Mouse (Mus musculus) cerebellum, adult 11-12 months (tissue): ENCODE data around the gene Hoxa13.

Experiments
- DNase-seq: peaks from one replicate; pipeline ENCODE4 v3.0.0; 2022

Hoxa13 gene

DNA sequence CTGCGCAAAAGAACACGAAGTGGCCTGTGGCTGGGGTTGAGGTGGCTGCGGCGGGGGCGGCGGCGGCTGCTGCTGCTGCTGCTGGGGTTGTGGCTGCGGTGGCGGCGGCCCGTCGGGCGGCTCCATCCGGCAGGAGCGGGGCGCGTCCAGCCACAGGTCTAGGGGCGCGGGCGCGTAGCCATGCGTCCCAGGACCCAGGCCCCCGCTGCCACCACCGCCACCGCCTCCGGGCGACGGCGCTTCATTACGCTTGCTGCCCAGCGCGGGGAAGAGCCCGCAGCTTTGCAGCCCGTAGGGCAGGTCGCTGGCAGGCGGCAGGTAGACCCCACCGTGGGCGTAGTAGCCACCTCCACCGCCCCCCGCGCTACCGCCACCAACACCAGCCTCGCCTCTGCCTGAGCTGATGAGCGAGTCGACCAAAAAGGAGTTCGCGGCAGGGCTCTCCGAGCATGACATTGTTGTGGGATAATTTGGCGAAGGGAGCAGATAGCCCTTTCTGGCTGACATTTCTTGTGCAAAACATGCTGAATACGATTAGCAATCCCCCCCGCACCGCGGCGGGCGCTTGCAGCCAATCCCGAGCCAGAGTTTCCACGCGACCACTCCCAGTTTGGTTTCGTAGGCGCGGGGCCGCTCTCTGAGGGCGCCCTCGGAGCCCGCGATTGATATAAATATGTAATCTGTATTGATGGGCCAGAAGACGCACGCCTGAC, 26.1 kb downstream of the Hoxa13 start:
- DNase-seq: no peak

DNA sequence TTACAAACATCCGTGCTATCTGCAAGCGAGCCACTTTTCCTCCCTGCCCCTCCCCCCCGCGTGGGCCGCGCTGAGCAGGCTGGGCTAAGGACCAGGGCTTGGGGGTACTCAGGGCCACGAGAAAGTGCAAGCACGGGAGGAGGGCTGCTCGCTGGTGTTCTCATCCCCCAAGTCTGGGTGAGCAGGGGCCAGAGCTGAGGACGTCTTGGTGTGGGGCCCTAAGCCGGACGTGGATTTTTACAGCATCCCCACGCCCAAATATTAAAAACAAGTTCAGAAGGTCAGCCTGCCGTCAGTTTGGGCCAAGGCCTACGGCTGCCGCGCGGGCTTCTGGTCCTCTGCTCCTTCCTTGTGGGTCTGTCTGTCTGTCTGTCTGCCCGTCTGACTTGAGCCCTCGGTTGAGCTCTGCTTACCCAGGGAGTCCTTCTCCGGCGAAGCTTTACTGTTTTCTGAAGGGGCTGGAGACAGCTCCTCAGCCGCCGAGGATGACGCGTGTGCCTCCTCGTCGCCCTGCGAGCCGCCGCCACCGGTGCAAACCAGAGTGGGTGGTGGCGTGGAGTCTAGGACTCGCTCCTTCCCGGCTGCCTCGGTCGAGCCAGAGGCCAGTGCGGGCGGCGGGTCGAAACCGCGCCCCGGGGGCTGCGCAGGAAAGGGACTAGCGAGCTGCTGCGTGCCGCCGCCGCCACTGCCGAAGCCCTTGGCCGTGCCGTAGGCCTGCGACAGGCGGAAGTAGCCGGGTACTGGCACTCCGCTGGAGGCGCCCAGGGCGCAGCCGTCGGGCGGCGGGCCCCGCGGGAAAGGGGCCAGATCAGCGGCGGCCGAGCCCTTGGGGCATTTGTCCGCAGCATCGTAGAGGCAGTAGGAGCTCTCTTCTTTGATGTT, 26.9 kb downstream of the Hoxa13 start:
- DNase-seq: no peak

DNA sequence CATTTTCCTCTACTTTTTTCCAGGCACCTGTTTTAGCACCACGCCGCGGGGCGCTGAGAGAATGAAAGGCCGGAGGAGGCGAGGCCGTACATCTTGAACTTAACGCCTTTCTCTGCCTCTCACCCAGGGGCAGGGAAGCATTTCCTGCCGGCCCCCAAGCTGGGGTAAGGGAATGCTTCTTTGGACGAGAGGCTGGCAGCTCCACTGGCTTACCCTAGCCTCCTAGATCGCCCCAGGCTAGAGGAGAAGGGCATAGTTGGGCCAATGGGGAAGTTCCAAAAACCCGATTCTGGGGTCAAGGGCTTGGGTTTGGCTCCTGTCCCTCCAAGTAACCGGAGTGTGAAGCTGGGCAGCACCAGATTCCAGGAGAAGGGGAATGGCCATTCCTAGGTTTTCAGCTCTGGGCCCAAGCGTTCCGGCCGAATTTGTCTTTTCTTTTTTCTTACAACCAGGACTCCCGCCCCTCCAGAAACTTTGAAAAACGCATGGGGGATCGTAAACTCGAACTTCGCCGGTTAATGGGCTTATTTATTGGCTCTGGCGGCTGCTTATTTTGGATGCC, 27.6 kb downstream of the Hoxa13 start:
- no peak for DNase-seq

DNA sequence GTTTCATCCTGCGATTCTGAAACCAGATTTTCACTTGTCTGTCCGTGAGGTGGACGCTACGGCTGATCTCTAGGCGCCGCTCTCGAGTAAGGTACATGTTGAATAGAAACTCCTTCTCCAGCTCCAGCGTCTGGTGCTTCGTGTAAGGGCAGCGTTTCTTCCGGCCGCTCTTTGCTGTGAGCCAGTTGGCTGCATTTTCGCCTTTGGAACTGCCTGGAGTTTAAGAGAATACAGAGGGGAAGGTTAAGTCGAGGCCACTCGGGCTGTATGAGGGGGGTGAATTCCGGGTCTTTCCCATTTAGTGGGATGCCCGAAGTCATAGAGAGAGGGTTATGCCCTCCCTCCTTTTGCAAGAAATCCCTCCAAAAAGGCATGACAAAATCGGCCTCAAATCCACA, 28.1 kb downstream of the Hoxa13 start:
- no peak for DNase-seq

DNA sequence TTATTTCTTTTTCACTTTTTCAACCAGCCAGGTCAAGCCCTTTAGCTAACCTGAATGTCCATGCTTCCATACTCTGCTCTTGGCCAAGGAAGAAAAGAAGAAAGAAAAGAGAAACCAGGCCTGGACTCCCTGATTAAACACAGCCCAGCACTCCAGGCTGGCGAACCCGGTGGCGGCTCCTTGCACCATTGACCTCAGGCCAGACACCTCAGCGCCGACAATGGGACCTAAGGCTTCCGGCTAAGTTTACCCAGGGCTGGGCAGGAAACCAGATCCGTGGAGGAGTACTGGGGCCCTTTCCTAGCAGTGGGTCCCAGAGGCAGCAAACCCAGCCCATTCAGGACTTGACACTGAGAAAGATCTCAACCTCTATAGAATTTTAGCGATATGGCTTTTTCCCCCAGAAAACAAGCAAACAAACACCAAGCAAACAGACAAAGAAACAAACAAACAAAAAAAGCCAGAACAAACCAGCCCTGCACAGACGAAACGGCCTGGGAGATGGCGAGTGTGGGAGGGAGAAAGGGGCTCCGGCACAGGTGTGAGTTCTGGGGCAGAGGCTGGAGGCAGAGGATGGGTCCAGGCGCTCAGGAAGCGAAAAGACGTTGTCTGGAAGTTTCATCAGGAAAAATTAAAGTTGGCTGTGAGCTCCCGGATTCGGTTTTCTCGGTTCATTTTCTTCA, 28.7 kb downstream of the Hoxa13 start:
- DNase-seq: no peak

DNA sequence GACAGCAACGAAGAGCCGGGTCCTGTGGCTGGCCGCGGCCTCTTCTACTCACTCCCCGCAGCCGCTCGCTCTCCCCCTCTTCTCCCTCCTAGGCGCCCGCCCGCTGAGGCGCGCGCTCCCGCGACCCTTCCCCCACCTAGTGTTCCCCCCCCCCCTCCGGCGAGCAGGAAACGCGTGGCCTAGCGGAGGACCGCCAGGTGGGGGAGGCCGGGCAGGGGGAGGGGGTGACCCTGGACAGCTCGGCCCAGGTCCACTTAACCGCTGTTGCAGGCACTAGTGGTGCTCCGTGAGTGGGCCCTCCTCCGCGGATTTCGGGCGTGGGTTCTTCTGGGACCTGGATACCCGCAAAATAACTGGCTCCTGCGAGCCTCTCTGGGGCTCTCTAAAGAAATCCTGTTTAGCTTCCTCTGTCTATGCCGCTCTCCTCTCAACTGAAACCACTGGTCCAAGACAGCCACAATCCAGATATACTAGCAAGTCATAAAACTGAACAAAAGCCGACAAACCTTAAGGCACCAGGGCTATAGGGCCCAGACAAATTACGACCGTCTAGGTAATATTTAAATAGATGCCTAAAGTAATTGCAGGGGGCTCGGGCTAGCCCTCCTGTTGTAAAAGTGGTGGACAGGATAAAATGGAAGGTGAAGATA, 30.0 kb downstream of the Hoxa13 start, which contains the start of gene Hoxa9:
Gene Hoxa9 (minus strand): TSS at position 574 of the 650 bp plus-strand sequence.
- DNase-seq: no peak

DNA sequence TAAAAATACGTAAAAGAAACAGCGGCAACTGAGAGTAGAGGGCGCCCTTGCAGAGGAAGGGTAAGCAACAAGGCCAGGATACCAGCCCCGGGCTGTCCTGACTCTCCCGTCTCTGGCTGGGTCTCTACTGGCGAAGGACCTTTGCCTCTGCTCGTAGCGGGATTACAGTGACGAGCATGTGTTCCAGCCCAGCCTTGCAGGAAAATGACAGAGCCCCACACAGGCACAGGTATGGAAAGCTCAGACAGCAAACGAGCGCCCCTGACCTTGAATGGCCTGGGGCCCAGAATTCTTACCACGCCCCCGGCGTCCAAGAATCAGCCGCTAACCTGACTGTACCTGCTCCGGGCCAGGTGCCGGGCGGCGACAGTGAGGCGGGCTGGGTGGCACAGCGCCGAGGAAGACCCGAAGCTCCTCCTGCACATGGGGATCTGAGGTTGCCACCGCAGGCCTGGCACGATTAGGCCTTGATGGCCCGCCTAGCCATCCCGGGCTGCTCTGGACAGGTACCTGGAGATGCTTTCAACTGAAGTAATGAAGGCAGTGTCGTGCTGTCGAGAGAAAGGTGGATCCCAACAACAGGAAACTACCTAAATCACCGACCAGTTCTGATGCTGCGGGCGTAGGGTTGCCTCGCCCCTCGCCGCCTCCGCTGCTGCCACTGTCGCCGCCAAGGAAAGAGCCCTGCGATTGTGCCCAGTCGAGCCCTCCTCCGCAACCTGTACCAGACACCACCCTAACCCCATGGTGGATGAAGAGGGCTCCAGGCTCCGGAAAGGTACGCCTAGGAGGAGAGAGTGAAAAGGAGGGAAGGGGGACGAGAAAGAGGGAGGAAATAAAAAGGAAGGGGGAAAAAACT, 30.9 kb downstream of the Hoxa13 start:
- DNase-seq: no peak

DNA sequence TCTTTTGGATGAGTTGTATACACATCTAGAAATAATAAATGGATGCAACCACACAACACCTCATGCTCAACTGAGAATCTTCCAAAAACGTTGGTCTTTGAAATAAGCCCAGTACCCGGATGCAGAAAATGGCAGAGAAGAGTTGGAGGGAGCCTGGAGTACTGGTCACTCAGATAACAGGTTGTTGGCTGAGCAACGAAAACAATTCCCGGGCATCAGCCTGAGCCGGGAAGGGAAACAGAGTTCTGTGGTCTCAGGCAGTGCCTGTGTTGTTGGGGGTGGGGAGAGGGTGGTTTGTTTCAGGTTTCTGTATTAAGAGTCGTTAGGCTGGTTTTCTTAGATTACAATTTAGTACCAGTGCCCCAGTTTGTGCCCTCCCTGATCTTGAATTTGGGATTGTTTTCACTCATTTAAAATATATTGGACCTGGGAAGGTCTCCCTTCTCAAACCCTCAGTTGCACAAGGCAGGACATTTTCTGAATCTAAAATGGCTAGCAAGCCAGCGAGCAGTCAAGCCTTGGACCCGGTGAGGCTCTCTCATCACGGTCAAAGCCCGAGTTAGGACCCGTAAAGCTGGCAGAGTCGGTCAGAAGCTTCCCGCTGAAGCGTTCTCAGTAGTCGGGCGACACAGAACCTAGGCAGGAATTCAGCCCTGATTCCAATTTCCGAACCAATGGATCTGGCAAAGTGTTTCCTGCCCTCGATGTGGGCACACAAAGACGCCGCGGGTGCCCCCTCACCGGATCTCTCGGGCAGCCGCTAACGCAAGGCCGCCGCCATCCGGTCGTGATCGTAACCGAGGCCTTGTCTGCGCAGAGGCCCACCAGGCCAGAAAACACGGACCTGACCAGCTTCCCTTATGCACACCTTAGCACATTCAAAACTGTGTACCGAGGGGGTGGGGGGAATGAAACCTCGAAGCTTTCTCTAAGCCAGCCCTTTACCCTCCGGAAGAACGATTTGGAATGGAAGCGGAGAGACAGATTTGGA, 31.9 kb downstream of the Hoxa13 start:
- no peak for DNase-seq

DNA sequence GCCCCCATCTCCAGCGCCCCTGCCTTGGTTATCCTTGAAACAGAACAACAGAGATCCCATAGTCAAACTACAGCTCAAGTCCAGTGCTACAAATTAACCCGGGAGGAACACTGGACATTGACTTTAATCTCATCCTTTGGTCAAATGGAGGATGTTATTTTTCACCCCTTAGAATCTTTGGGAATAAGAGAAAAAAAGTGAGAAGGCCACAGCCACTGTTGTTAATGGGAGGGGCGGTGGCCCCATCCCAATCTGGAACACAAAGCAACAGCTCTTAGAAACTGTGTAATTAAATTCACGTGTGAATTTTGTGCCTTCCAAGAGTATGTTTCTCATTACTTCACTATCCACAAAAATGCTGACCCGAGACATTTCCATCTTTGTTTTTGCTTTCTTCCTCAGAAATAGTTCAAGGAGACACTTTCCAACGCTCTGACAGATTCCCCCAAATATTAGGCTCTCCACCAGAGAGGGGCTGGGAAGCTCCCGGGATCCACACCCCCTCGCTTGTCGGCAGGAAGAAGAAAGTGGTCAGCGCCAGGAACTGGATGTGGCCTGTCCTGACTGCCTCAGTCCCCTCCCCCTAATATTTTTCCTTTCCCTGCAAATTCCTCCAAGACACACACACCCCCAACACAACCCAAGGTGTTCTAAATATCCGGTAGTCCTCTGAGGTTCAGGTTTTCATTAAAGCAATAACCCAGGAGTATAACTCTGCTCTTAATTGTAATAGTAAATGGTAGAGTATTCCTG, 33.0 kb downstream of the Hoxa13 start:
- no peak for DNase-seq

DNA sequence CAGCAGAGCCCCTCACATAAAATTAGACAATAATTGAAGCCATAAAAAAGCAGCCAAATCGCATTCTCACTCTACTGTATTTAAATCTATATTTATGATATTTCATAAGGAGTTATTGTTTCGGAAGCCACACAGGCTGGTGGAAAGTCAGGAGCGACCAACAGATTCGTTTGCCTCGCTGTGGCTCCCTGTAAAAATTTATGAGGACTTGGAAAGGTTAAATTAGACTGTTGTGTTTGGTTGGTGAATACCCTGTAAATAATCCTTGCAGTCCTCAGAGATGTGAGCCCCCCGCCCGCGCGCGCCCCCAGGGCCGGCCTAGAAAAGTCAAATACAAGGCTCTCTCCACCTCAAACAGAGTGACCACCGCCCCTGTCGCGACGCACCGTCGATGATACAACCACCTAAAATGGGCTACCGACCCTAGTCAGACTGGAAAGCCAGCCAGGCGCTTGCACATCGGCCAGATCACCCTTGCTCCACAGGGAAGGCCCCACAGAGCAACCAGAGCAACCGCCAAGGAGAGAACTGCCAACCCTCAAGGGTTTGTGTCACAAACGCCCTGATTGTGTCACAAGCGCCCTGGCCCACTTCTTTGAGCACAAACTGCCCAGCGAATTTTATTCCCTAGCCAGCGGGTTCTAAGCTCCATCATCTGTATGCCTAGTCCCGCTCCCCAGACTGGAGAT, 34.0 kb downstream of the Hoxa13 start:
- DNase-seq: no peak

DNA sequence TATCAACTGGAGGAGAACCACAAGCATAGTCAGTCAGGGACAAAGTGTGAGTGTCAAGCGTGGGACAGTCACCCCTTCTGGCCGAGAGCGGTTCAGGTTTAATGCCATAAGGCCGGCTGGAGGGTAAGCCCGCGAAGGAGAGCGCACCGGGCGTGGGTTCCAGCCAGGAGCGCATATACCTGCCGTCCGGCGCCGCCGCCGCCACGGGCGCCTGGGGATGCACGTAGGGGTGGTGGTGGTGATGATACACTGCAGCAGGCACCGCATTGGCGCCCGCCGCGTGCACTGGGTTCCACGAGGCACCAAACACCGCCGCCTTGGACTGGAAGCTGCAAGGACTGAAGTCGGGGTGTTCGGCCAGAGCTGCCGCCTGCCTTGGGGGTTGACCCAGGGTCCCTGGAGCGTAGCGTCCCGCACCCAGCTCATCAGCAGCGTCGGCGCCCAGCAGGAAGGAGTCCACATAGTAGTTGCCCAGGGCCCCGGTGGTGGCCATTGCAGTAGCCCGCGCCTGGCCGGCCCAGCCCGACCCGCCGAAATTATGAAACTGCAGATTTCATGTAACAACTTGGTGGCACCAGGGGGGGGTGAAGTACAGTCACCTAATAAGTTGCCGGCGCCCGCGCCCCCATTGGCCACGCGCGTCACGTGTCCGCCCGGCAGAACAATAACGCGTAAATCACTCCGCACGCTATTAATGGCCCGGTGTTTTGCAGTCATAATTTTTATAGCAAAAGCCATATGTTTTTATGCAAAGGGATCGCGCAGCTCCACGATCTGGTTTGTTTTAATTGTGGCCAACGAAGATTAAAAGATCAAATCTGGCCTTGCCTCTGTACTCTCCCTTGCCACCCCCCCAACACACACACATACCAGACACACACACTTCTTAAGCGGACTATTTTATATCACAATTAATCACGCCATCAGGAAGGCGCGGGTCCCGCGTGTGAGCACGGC, 34.8 kb downstream of the Hoxa13 start:
- DNase-seq: no peak

DNA sequence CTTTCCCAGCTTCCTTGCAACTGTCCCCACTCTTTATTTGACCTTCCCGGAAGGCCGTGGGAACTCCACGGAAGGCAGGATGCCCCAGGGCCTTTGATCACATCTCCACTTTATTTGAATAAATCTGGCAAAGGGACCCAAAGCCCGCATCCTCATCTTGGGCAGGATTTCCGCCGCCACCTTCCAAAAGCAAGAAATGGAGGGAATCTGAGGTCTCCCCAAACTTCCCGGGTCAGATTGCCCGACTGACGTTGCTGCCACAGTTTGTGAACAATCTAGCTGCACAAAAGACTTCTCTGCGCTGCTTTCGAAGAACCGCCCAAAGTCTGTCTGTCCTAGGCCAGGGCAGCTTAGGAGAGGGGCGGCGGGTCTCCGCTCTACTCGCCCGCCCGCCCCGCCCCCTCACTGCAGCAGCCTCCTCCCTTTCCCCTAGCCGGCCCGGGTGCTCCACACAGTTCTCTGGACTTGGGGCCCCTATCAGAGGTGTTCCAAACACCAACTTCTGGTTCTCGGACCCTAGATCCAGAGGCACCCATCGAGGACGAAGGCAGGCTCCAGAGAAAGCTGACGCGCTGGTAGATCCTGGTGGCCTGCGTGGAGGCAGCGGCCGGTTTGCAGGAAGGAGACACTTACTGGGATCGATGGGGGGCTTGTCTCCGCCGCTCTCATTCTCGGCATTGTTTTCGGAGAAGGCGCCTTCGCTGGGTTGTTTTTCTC, 35.6 kb downstream of the Hoxa13 start:
- DNase-seq: no peak

DNA sequence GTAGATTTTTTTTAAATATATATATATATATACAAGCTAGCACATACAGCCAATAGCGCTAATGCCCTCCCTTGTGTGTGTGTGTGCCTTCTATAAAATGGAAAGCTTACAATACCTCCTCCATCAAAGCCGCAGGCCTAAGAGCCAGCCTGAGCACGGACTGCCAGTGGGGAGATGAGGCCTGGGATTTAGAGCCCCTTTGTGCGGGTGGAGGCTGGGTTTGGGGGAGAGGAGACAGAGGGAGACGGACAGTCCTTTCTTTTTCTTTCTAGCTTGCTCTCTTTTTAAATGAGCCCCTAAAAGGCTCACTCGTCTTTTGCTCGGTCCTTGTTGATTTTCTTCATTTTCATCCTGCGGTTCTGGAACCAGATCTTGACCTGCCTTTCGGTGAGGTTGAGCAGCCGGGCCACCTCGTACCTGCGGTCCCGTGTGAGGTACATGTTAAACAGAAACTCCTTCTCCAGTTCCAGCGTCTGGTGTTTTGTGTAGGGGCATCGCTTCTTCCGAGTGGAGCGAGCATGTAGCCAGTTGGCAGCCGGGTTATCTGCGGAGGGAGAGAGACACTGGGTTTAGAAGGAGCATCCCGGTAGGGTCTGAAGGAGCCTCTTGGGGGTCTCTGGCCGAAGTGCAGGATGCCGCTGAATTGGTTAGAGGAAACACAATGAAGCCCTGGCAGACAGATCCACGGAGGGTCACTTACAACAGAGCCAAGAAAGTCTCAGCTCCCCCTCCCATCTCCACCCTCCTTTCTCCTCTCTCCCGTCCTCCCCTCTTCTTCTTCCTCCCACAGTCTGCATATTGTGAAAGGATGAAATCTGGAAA, 36.5 kb downstream of the Hoxa13 start:
- DNase-seq: no peak

DNA sequence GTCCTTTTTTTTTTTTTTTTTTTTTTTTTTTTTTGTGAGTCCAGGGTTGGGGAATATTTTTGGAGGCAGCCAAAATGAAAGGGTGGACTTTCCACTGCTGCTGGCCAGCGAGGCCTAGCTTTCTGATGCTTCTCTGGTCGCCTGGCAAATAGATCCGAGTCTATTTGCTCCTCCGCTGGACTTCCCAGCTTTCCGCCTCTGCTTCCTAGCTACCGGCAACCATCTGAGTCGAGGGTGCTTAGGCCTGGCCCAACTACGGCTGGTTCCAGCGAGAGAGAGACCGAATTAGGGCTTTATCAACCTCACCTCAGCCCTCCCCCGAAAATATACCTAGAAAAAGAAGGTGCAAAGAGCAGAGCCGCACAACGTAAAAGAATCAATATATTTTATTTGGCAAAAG, 38.0 kb downstream of the Hoxa13 start:
- no peak for DNase-seq

DNA sequence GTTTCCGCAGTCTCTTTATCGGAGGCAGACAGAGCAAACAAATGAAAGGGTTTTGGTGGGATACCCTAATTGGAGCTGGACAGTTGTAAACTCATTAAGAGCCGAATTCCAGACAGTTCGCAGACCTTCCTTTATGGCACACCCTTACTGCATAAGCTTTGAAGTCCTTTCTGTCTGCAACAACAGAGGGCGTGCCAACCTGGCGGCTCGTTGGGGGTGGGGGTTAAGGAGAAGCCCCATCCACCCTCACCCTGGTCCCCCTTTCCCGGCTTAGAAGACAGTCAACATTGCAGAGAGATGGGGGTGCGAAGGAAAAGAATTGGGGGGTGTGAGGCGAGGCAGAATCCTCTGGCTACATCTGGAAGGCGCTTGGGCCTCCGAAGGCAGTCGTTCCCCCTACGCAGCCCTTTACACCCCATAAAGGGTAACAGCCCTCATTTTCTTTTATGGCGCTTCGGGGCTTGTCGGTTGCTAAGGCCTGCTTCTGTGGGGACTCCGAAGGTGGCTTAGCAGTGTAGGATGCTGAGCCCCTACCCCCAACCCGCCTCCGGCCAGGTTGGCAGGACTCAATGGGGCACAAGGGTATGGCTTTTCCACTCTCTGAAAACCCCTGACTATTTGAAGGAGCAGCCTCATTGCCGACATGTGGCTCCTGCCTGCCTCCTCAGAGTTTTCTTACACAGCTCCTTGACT, 38.5 kb downstream of the Hoxa13 start:
- DNase-seq: no peak
